Mouse (Mus musculus): ENCODE data around the gene Slc27a4.

The Slc27a4 gene

DNA sequence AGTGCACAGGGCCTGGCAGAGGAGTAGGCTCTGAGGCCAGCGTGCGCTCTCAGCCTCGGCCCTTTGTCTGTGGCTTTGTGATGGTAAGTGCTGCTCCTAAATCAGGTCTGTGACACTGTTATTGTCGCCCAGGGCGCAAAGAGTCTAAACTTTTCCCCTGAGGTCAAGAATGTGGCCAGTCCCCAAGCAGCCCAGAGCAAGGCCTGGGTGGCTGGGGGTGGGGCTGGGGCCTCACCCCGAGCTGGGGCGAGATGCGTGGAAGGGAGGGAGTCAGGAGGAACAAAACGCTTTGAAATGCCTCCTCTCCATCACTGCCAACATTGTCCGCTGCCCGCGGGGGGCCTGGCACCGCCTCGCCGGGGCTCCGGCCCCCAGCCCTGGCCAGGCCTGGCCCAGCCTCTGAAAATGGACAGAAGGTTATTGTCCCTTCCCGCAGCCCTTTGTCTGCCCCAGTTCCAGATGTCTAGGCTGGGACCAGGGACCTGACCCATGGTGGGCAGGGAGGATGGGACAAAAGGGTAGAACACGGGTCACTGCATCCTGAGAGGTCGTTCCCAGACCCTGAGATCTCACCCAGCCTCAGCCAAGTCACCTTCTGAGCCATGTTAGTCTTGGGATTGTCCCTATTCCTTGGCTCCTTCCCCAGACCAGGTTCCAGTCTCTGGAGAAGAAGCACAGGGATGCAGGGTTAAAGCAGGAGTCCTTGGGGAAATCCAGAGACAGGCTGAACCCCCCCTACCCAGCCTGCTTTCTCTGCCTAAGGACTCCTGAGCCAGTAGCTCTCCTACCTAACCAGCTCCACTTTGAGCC lies 54.2 kb downstream of the Slc27a4 start:
- no peak for DNase-seq (ENCODE audit: low spot score in 2 of 2)

DNA sequence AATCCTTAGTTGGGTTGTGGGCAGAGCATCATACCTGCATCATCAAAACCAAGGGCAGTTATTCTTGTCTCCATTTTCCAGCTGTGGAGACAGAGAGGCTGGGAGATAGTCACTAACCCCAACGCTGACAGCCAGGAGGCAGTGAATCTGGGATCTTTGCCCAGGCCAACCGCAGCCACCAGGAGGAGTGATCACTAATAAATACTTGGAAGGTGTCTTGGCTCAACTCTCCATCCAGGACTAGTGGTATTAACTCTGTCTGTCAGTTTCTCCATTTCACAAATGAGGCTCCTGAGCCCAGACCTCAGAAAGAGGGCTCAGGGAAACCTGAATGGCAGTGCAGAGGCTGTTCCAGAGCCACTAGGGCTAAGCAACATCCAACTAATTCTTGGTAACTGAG lies 54.9 kb downstream of the Slc27a4 start:
- no peak for DNase-seq (ENCODE audit: low spot score in 2 of 2)

DNA sequence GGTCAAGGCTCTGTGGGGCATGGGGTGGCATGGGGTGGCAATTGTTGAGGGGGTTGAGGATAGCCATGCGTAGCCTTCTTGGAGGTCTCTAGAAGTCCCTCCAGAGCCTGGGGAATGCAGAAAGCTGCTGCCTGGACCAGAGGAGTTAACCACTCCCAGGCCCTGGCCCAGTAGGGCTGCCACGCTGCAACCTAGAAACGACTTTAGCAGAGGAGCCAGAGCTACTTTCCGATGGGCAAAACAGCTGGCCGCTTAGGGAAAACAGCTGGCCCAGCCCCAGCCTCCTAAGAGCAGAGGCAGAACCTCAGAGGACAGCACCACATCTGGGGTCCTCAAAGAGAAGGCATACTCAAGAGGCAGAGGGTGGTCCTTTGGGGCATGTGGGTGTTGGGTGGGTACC lies 55.5 kb downstream of the Slc27a4 start:
- DNase-seq (ENCODE audit: low spot score in 2 of 2): no peak

DNA sequence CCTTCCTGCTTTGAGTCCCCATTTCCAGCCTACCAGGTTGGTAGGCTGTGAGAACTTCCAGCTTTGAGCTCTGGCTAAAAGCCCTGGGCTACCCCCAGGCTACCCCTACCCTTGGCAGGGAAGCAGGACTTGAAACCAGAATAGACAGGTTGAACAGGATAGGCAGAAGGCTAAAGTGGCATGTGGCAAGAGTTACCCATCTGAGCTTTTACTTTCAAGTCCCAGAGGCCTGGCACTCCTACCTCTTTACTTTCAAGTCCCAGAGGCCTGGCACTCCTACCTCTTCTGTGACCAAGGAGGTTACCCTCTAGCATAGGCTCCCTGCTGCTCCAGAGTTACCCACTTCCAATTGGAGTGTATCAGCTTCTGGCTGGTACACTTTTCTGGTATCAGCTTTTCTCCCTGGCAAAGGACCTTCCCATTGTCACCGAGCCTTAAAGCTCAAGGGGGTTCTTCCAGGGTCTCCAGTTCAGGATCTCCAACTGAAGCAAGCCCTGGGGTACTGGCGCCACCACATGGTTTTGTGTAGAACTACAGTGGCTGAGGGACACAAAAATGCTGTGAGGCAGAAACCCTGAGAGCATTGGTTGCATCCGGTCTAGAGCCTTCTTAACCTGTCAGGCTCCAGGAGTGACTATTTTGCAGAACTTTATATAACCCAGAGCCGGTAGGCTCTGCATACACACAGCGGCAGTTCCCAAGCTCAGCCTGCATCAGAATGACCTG lies 56.5 kb downstream of the Slc27a4 start:
- DNase-seq (ENCODE audit: low spot score in 2 of 2): no peak

DNA sequence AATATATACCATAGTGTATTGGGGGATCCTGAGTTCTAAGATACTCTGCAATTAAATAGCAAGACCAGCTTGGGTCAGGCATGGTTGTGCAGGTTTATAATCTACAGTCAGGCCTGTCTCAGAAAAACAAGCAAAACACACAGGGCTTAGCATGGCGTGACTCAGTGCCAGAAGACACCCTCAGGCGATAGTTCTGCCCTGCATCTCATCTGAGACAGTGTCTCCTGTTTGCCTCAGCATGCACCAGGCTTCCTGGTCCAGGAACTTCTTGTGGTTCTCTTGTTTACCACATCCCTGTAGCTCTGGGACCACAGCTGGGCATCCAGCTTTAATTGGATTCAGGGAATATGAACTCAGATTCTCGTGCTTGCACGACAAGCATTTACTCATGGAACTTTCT lies 62.7 kb downstream of the Slc27a4 start:
- no peak for DNase-seq (ENCODE audit: low spot score in 2 of 2)
